Mouse (Mus musculus) kidney, embryonic 14.5 days (tissue): ENCODE data around the gene Nav2. TPM values are rescaled to one million over a fixed set of nuclear protein-coding genes. Genes with fewer than 3 reads are reported as not detected.

Experiments used
- ATAC-seq: fragments of 200-750 bp; cut with Nextera tagmentation; 2 replicates; pipeline ENCODE4 v1.8.0; 2017; ENCODE audit warnings: moderate number of reproducible peaks, mild to moderate bottlenecking, moderate TSS enrichment, moderate library complexity; ENCODE audit not compliant: low FRiP score, low TSS enrichment
- H3K27ac ChIP-seq: fragments of 300-500 bp; sonication (generic); 2 replicates; pipeline ENCODE4 v1.5.1; 2014; ENCODE audit warnings: low read depth, mild to moderate bottlenecking, low read length, moderate library complexity, mixed read lengths
- H3K27me3 ChIP-seq: fragments of 300-500 bp; sonication (generic); 2 replicates; pipeline ENCODE4 v1.6.1; 2014; ENCODE audit warnings: mild to moderate bottlenecking, low read length; ENCODE audit not compliant: control insufficient read depth, insufficient read depth
- H3K36me3 ChIP-seq: fragments of 300-500 bp; sonication (generic); 2 replicates; pipeline ENCODE4 v1.6.1; 2014; ENCODE audit warnings: low read length, mixed read lengths; ENCODE audit not compliant: control insufficient read depth, insufficient read depth
- H3K4me1 ChIP-seq: fragments of 300-500 bp; sonication (generic); 2 replicates; pipeline ENCODE4 v1.6.1; 2014; ENCODE audit warnings: low read length, mixed read lengths; ENCODE audit not compliant: control insufficient read depth, insufficient read depth
- H3K4me2 ChIP-seq: fragments of 300-500 bp; sonication (generic); replicated peaks from 2 replicates; pipeline ENCODE4 v1.6.1; 2014; ENCODE audit warnings: low read depth, mild to moderate bottlenecking, low read length
- H3K4me3 ChIP-seq: fragments of 300-500 bp; sonication (generic); 2 replicates; pipeline ENCODE4 v1.5.1; 2014; ENCODE audit warnings: mild to moderate bottlenecking, low read length
- H3K9ac ChIP-seq: fragments of 300-500 bp; sonication (generic); 2 replicates; pipeline ENCODE4 v1.6.1; 2014; ENCODE audit warnings: low read depth, mild to moderate bottlenecking, low read length, moderate library complexity
- H3K9me3 ChIP-seq: fragments of 300-500 bp; sonication (generic); 2 replicates; pipeline ENCODE4 v1.6.1; 2016; ENCODE audit warnings: low read length; ENCODE audit not compliant: control insufficient read depth
- WGBS: fragments of 180-500 bp; shearing (Covaris S2); extraction: QIAGEN DNeasy Blood & Tissue Kit; methylation state at CpG from one replicate; pipeline ENCODE4 v1.1.7; 2014; 5-methylcytosine and 5-hydroxymethylcytosine counted together
- polyA plus RNA-seq: library from polyadenylated mRNA; unstranded; fragments of >200 nt; fragmentation: Nextera tagmentation; extraction: Ambion mirVana; gene quantifications from 2 replicates; pipeline ENCODE4 v1.2.1, GENCODE M21; 2014

The Nav2 gene
- polyA plus RNA-seq, 1 experiment from 2014 or later = 49.2 TPM

GRCm38 (mm10) chr7:49515012-49515411 is 606.5 kb downstream of the Nav2 start:
- WGBS = 51% methylated on average over 2 of the region's 2 CpGs
- no peaks in the 10 kb centered on the region for H3K36me3 ChIP-seq
- no peaks in the 10 kb centered on the region for H3K27me3 ChIP-seq
- H3K4me2 ChIP-seq = no peak overlapping the region
- H3K4me3 ChIP-seq = no peak overlapping the region
- peak overlapping the region; percentile 66; the same call in 1 of the 2 replicates for H3K27ac ChIP-seq
- H3K4me1 ChIP-seq = peaks cover 14% of the 10 kb centered on the region
- no peak for ATAC-seq
- no peak overlapping the region for H3K9ac ChIP-seq
- no peaks in the 10 kb centered on the region for H3K9me3 ChIP-seq

- Histone ChIP-seq H3K27me3 (no peaks in the 10 kb centered on the region), H3K27ac (peak overlapping the region; percentile 57; the same call in 1 of the 2 replicates), H3K9me3 (no peaks in the 10 kb centered on the region), H3K4me3 (no peak overlapping the region), H3K4me2 (peak overlapping the region; percentile 58; the same call in 1 of the 2 replicates), H3K4me1 (peaks cover 46% of the 10 kb centered on the region), H3K36me3 (no peaks in the 10 kb centered on the region), H3K9ac (no peak overlapping the region)
- WGBS = 57% methylated on average over 2 of the region's 2 CpGs
- ATAC-seq = no peak
Measured at GRCm38 (mm10) chr7:49520504-49520903, 612.0 kb downstream of the Nav2 start.

GRCm38 (mm10) chr7:49521349-49521748 is 612.8 kb downstream of the Nav2 start:
- 18% methylated on average over 4 of the region's 4 CpGs for WGBS
- peak overlapping the region; percentile 57; the same call in 1 of the 2 replicates for H3K27ac ChIP-seq
- H3K9me3 ChIP-seq = no peaks in the 10 kb centered on the region
- no peak for ATAC-seq
- H3K9ac ChIP-seq = no peak overlapping the region; the same call in 1 of the 2 replicates
- H3K4me1 ChIP-seq = peaks cover 49% of the 10 kb centered on the region
- no peaks in the 10 kb centered on the region for H3K27me3 ChIP-seq
- no peaks in the 10 kb centered on the region for H3K36me3 ChIP-seq
- H3K4me3 ChIP-seq = peak overlapping the region; percentile 47; the same call in 1 of the 2 replicates
- H3K4me2 ChIP-seq = peak overlapping the region; percentile 58

DNA sequence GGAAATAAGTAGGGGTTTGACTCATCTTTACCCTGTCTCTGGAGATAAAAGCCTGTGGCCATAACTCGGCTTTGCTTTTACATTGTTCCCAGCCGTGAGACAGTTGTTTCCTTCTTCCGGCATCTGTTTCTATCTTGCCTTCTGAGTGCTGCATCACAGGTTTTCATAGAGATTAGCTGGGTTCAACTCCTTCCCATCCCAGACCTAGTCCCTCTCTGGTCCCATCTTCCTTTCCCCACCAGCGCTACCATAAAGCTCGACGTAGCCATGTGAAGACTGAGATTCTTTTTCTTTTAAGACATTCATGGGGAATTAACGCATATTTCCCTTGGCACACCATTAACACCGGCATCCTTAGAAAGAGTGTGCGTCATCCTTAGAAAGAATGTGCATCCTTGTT is 613.5 kb downstream of the Nav2 start:
- no peaks in the 10 kb centered on the region for H3K27me3 ChIP-seq
- peak overlapping the region; percentile 47; the same call in 1 of the 2 replicates for H3K4me3 ChIP-seq
- H3K27ac ChIP-seq = peak overlapping the region; percentile 48; the same call in 1 of the 2 replicates
- WGBS = 3% methylated on average over 9 of the region's 9 CpGs
- no peaks in the 10 kb centered on the region for H3K9me3 ChIP-seq
- no peak overlapping the region for H3K9ac ChIP-seq
- no peaks in the 10 kb centered on the region for H3K36me3 ChIP-seq
- H3K4me1 ChIP-seq = peaks cover 56% of the 10 kb centered on the region
- peak overlapping the region; percentile 58 for H3K4me2 ChIP-seq
- ATAC-seq = no peak

DNA sequence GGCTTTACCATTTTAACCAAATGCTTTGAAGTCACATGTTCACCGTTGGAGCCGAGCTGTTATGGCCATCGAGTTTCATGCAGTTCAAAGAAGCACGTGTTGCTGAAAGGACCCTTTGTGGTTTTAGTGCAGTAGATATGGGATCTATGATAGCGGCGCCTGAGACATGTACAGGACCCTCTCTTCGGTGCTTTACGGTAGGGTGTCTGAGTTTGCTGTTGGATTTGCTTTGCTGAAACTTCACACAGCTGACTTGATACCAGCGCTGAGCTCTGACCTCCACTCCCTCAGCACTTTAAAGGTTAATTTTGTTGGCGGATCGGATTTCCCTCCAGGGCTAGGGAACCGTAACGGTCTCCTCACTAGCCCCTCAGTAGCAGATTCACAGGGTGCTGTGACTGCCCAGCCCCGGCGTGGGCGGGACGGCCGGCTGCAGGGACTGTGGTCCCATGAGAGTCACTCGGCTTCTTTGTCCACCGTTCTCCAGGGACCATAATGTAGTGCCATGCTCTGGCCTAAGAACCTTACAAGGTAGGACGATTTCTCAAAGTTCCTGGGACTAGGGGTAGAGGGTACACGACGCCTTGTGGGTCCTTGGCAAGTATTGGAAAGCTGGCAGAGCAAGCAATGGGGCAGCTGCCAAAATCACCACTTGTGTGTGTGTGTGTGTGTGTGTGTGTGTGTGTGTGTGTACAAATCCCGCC is 614.0 kb downstream of the Nav2 start:
- no peaks in the 10 kb centered on the region for H3K9me3 ChIP-seq
- H3K4me3 ChIP-seq = peak overlapping the region; percentile 47
- no peaks in the 10 kb centered on the region for H3K36me3 ChIP-seq
- H3K4me2 ChIP-seq = peak overlapping the region; percentile 58
- under 1% methylated on average over 24 of the region's 24 CpGs for WGBS
- H3K9ac ChIP-seq = peak overlapping the region; percentile 64
- peak overlapping the region; percentile 94 for H3K27ac ChIP-seq
- no peaks in the 10 kb centered on the region for H3K27me3 ChIP-seq
- ATAC-seq = peak; percentile 92
- peaks cover 62% of the 10 kb centered on the region for H3K4me1 ChIP-seq

DNA sequence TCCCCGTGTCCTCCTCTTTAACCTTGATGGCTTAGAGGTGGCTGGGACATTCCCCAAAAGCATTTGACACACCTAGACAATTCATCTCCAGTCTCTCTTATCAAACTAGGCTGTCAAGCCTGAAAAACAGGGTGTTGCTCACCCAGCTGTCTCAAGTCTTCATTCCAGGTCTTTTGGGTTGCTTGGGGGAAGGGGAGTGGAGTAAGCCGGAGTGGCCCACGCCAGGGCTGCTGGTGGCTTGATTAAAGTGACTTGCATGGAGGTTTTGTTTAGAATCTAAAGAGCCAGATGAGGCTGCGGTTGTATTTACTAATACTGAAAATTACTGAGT is 614.6 kb downstream of the Nav2 start:
- no peaks in the 10 kb centered on the region for H3K27me3 ChIP-seq
- WGBS = 7% methylated on average over 4 of the region's 4 CpGs
- peak overlapping the region; percentile 58 for H3K4me2 ChIP-seq
- H3K9me3 ChIP-seq = no peaks in the 10 kb centered on the region
- H3K9ac ChIP-seq = peak overlapping the region; percentile 64
- peak overlapping the region; percentile 47 for H3K4me3 ChIP-seq
- H3K27ac ChIP-seq = peak overlapping the region; percentile 94
- 0 out of 2 replicates have a peak, but pooled peaks have one; percentile 5 for ATAC-seq
- H3K36me3 ChIP-seq = no peaks in the 10 kb centered on the region
- peaks cover 64% of the 10 kb centered on the region for H3K4me1 ChIP-seq

DNA sequence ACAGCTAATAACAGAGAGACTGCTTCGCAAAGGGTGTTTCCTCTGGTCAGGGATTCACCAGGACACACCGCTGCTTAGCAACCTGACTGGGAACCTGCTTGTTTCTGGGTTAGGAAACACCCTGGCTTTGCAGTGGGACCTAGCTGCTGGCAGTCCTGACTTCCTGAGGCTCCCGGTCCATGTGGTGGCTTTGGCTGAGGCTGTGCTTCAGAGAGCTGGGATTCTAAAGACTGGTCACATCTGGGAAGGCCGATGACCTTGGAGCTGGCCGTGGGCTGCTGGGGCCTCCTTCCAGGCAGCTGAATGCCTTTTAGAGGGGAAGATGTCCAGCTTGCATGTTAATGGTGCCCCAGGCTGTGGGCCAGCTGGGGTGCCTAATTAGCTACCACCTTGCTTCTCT is 615.2 kb downstream of the Nav2 start:
- no peaks in the 10 kb centered on the region for H3K9me3 ChIP-seq
- WGBS = 16% methylated on average over 5 of the region's 5 CpGs
- H3K4me1 ChIP-seq = peaks cover 70% of the 10 kb centered on the region
- no peak for ATAC-seq
- H3K36me3 ChIP-seq = no peaks in the 10 kb centered on the region
- peak overlapping the region; percentile 64; the same call in 1 of the 2 replicates for H3K9ac ChIP-seq
- H3K4me3 ChIP-seq = peak overlapping the region; percentile 47
- peak overlapping the region; percentile 94; the same call in 1 of the 2 replicates for H3K27ac ChIP-seq
- H3K4me2 ChIP-seq = peak overlapping the region; percentile 58
- no peaks in the 10 kb centered on the region for H3K27me3 ChIP-seq

- Histone ChIP-seq H3K27me3 (no peaks in the 10 kb centered on the region), H3K4me2 (peak overlapping the region; percentile 58), H3K27ac (peak overlapping the region; percentile 84), H3K4me1 (peaks cover 64% of the 10 kb centered on the region), H3K9ac (peak overlapping the region; percentile 48; the same call in 1 of the 2 replicates), H3K4me3 (peak overlapping the region; percentile 47), H3K9me3 (no peaks in the 10 kb centered on the region), H3K36me3 (no peaks in the 10 kb centered on the region)
- peak; percentile 25; the same call in 1 of the 2 replicates for ATAC-seq
- 30% methylated on average over 11 of the region's 11 CpGs for WGBS
Measured at GRCm38 (mm10) chr7:49525348-49526100, 617.0 kb downstream of the Nav2 start.
